Mouse (Mus musculus): ENCODE data around the gene Bst2.
"Not testable (repeated sequence)": the region's sequence is repeated elsewhere in the genome, so short reads cannot be mapped to it uniquely, and the experiment has no call there.

The Bst2 gene

GRCm38 (mm10) chr8:71519037-71519825 is 18.0 kb downstream of the Bst2 start:
- not testable (repeated sequence) for DNase-seq (ENCODE audit: low spot score)

DNA sequence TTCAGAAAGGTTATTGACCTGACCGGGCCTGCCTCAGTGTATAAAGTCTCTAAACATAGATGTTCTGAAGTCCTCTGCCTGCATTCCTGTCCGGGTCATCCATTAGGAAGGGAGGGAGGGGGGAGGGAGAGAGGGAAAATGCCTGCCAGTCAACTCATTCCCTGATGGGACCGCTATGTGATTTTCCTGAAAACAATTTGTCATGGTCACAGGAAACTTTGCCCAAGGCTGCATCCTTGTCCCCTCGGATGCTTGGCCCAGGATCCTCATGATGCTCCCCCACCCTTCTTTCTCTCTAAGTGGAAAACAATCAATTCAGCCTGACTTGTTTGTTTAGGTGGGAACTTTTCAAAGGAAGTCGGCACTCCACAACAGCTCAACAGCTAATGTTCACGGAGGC is 20.5 kb downstream of the Bst2 start:
- no peak for DNase-seq (ENCODE audit: low spot score)

GRCm38 (mm10) chr8:71515043-71515442 is 22.2 kb downstream of the Bst2 start:
- no peak for DNase-seq (ENCODE audit: low spot score)

GRCm38 (mm10) chr8:71513018-71513754 is 24.1 kb downstream of the Bst2 start:
- DNase-seq (ENCODE audit: low spot score), result no peak

DNA sequence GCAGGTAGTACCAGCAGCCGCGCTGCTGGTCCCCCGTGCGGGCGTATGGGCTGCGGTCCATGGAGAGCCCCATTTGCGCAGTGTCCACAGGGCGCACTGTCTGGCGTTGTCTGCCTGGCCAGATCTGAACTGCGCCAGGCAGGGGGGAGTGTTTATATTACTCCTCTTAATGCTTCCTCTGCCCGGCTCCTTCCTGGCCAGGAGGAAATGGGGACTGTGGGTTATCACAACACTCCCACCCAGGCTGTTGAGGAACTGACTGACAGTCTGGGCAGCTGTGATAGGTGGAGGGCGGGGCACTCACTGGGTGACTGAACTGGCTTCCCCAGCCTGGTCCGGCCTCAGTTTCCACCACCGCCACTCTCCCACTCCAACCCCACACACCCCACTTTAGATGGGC is 25.6 kb downstream of the Bst2 start, which contains the start of gene Plvap:
Plvap (minus strand) TSS at position 109 of the 400 bp plus-strand sequence.
- DNase-seq (ENCODE audit: low spot score), result no peak

- no peak for DNase-seq (ENCODE audit: low spot score)
Observed at GRCm38 (mm10) chr8:71509316-71509715, 27.9 kb downstream of the Bst2 start.

DNA sequence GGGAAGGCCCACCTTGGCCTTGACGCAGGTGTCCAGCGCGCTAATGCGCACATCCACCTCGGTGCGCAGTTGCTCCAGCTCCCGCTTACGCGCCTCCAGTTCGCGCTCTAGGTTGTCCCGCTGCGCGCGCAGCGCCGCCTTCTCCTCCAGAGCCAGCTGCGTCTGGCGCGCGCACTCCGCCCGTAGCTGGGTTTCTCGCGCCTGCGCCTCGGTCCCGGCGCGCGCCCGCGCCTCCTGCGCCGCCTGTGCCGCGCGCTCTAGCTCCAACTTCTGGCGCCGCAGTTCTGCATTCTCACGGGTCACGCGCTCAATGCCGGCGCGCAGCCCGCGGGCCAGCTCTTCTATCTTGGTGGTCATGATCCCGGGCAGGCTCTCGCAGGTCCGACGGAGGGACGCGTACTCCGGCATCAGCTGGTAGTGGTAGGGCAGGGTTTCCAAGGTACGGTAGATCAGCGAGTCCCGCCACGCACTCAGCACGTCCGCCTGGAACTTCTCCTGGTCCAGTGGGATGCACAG is 29.6 kb downstream of the Bst2 start:
- peak; percentile 72 for DNase-seq (ENCODE audit: low spot score)

- DNase-seq (ENCODE audit: low spot score), result no peak
Observed at GRCm38 (mm10) chr8:71505979-71506378, 31.3 kb downstream of the Bst2 start.

DNA sequence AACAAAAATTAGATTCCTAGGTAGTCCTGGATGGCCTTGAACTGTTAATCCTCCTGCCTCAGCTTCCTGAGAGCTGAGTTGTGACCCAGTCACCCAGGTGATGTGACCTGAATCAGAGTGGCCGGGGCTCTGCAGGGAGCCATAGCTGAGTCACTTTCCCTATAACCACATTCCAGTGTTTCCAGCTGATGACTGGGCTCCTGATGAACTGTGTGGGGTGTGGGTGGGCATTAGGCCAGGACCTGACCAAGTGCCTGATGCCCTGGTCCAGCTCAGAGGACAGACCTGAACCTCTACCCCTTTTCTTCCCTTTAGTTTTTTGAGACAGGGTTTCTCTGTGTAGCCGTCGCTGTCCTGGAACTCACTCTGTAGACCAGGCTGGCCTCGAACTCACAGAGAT is 31.9 kb downstream of the Bst2 start:
- no peak for DNase-seq (ENCODE audit: low spot score)

DNA sequence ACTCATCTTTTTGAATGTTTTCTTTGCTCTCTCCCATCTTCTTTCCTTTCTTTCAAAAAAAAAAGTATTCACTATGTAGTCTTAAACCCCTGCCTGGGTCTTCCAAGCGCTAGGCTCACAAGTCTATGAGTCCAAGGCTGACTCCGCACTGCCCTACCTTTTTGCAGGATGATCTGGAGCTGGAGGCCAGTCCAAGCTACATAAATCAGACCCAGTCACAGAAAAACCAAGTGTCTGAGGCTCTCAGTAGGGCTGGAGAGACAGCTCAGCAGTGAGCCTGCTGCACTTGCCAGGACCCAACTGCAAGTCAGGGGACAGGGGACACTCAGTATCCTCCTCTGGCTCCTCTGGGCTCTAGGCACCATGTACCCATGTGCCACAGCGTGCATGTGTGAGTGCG is 32.9 kb downstream of the Bst2 start:
- DNase-seq (ENCODE audit: low spot score), result no peak

- DNase-seq (ENCODE audit: low spot score), result no peak
Observed at GRCm38 (mm10) chr8:71498816-71499690, 38.2 kb downstream of the Bst2 start.

DNA sequence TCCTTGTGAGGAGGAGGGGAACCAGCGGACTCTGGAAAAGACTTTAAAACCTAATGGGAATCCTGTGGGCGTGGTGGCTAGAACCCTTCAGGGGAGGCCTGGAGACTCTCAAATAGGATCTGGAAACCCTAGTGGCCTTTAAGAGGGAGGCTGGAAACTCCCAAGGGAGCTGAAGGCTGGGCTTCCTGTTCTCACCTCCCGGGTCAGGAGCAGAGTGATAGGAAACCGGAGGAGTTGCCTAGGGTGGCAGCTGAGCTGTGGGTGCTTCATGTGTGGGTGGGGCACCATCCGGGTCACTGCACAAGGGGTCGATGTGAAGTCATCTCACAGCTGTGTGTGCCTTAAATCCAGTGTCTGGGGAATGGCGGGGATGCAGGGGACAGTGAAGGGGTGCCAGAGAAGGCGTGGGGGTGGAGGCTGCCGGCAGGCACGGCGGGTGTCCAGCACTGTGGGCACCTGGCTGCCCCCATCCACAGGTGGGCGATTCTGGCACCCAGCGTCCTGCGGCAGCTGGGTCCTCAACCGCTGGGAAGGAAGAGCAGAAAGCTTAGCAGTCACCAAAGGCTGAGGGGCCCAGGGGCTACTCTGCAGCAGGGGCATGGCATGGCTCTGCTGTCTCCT is 39.3 kb downstream of the Bst2 start:
- no peak for DNase-seq (ENCODE audit: low spot score)

- DNase-seq (ENCODE audit: low spot score), result no peak
Observed at GRCm38 (mm10) chr8:71497077-71497645, 40.1 kb downstream of the Bst2 start.

GRCm38 (mm10) chr8:71496481-71496880 is 40.8 kb downstream of the Bst2 start:
- DNase-seq (ENCODE audit: low spot score), result peak; percentile 69

GRCm38 (mm10) chr8:71495811-71496210 is 41.4 kb downstream of the Bst2 start:
- no peak for DNase-seq (ENCODE audit: low spot score)

DNA sequence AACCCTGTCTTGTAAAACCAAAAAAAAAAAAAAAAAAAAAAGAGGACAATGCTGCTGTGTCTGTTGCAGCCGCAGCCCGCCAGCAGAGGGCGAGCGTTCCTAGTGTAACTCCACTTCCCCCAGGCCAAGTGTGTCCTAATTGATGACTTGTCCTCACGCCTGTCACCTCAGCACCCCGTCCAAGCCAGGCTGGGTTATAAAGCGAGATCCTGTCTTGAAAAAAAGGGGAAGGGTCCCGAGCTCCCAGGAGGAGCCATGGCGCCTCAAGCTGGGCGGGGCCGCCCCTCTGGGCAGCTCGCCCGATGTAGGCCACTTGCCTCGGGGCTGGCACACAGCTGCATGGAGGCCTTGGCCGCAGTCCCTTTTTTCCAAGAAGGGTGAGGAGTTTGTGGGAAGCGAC is 42.2 kb downstream of the Bst2 start:
- DNase-seq (ENCODE audit: low spot score), result peak; percentile 80

- DNase-seq (ENCODE audit: low spot score), result peak; percentile 91
Observed at GRCm38 (mm10) chr8:71488454-71488853, 48.8 kb downstream of the Bst2 start.

DNA sequence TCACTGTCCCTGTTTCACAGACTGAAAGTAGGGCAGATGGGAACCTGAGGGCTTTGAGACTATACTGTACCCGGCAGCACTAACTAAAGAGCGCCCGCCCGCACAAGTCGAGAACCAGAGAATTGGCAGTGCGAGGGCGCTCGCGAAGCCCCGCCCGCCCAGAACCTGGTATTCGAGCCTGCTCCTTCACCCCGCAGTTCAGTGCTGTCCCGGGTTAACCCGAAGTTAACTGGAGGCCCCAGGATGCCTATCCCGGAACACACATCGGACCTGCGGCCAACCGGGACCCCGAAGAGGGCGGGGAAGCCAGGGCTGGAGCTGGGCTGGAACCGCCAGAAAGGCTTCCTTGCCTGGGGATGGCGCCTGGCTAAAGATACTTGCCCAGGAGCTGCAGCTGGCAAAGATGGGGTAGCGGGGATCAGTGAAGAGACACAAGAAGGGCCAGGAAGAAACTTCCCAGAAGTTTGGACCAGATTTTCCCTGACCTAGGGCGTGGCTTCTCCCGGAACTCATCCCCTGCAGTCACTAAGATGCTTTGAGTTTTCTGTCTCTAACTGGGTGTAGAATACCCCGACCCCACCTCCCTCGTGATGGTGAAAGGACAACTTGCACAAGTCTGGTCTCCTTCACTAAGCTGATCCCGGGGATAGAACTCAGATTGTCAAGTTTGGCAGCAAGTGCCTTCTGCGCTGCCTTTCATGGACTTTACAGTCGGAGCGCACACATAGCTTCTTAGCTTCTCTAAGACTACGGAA is 49.4 kb downstream of the Bst2 start, which contains the start of gene Gtpbp3:
Gtpbp3 (plus strand) TSS at position 413 of the 755 bp plus-strand sequence.
- DNase-seq (ENCODE audit: low spot score), result peak; percentile 82

GRCm38 (mm10) chr8:71486136-71486529 is 51.1 kb downstream of the Bst2 start:
- DNase-seq (ENCODE audit: low spot score), result no peak

Measured in testis, postnatal 14 days (tissue).